Mouse (Mus musculus) cortical plate, adult 2 months (tissue): Measurements from ENCODE around the gene Rfx7.

Source experiments
- CTCF ChIP-seq: fragments of 200-500 bp; IDR thresholded peaks from 2 replicates; pipeline ENCODE4 v1.5.1; 2011; ENCODE audit warnings: mild to moderate bottlenecking, control low read depth, low read length; ENCODE audit not compliant: insufficient read depth; ENCODE audit errors: extremely low read depth
- POLR2A ChIP-seq: fragments of 200-500 bp; IDR thresholded peaks from 2 replicates; pipeline ENCODE4 v1.6.1; 2011; ENCODE audit warnings: mild to moderate bottlenecking, low read length, control low read depth; ENCODE audit not compliant: insufficient read depth; ENCODE audit errors: extremely low read depth

DNA sequence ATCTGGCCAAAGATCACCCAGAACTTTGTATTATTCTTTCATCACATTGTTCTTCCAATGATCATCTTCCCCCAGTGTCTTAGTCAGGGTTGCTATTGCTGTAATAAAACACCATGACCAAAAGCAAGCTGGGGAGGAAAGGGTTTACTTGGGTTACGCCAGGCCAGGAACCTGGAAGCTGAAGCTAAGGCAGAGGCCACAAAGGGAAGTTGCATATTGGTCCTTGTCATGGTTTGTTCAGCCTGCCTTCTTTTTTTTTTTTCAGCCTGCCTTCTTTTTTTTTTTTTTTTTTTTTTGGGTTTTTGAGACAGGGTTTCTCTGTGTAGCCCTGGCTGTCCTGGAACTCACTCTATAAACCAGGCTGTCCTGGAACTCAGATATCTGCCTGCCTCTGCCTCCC, 5.9 kb upstream of the Rfx7 start:
- TF ChIP-seq CTCF = no peak
- TF ChIP-seq POLR2A = no peak
